Mouse (Mus musculus): ENCODE results near the gene B4galt3.
A peak's percentile ranks its signal among the peaks of the same experiment; 100 is the strongest.
"Not testable (repeated sequence)": the region's sequence is repeated elsewhere in the genome, so short reads cannot be mapped to it uniquely, and the experiment has no call there.

Gene B4galt3

GRCm38 (mm10) chr1:171240911-171241310 is 29.2 kb upstream of the B4galt3 start:
- DNase-seq (ENCODE audit: low spot score) = no peak

- DNase-seq (ENCODE audit: low spot score) = not testable (repeated sequence)
Observed at GRCm38 (mm10) chr1:171241952-171242351, 28.2 kb upstream of the B4galt3 start.

DNA sequence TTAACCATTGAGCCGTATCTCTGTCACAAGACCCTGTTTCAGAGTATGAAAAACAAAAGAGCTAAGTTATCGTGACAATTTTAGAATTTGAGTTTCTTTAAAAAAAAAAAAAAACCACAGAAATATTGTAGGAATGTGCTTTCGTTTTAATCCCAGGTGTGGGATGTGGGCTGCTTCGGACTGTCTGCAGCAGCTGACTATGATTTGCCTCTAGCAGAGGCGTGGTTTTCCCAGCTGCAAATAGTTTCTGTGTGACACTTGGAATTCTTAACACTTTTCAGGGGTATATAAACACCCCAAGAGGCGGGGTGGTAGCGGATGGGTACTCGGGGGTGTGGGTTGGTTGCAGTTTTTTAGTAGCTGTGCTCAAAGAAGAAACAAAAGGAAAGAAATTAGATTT is 24.8 kb upstream of the B4galt3 start:
- DNase-seq (ENCODE audit: low spot score) = no peak

GRCm38 (mm10) chr1:171246709-171247452 is 23.2 kb upstream of the B4galt3 start:
- DNase-seq (ENCODE audit: low spot score) = peak; percentile 100

GRCm38 (mm10) chr1:171247453-171247841 is 22.7 kb upstream of the B4galt3 start:
- DNase-seq (ENCODE audit: low spot score) = no peak

DNA sequence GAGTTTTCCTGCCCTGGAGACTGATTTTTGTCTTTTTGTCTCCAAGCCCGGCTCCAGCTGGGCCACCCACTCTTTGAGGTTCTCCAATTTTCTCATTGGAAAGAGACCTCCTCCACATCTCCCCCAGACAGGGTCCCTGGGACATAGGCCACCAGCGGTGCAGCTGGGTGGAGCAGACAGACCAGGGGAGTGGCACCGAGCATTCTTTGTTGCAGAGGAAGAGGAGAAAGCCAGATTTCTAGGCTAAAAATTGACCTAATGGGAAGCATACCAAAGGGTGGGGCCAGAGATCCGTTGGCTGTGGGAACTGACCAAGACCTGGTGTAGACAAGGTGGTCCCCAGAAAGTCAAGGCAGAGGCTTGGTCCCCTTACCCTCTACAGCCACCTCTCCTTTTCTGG is 22.2 kb upstream of the B4galt3 start:
- DNase-seq (ENCODE audit: low spot score) = no peak

GRCm38 (mm10) chr1:171248386-171249226 is 21.5 kb upstream of the B4galt3 start:
- no peak for DNase-seq (ENCODE audit: low spot score)

DNA sequence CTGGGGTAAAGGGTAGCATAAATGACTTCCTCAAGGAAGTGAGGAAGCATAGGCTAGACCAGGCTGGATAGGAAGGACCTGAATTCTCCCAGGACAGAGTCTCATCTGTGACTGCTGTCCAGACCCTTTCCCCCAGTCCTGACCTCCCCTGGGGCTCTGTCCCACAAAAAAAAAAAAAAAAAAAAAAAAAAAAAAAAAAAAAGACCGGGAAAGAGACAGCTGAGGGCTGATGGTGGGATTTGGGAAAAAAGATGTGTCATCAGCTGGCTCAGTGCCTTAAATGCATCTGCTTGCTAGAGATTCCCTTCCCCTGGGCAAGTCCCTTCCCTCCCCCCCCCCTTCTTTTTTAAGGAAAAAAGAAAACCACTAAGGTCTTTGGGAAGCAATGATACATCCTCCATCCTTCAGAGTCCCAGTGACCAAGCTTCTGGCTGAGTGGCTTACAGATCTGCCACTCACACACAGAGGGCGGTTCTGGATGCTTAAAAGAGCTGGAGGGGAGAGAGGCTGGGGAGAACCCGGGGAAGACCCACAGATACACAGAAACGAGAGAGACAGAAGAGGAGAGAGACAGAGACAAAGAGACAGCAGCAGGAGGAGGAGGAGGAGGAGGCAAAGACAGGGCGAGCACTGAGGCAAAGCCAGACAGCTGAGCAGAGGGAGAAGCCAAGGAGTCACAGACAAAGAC is 20.1 kb upstream of the B4galt3 start, which contains the start of gene Adamts4:
Adamts4 (plus strand) TSS at position 509 of the 688 bp plus-strand sequence.
- peak; percentile 67 for DNase-seq (ENCODE audit: low spot score)

DNA sequence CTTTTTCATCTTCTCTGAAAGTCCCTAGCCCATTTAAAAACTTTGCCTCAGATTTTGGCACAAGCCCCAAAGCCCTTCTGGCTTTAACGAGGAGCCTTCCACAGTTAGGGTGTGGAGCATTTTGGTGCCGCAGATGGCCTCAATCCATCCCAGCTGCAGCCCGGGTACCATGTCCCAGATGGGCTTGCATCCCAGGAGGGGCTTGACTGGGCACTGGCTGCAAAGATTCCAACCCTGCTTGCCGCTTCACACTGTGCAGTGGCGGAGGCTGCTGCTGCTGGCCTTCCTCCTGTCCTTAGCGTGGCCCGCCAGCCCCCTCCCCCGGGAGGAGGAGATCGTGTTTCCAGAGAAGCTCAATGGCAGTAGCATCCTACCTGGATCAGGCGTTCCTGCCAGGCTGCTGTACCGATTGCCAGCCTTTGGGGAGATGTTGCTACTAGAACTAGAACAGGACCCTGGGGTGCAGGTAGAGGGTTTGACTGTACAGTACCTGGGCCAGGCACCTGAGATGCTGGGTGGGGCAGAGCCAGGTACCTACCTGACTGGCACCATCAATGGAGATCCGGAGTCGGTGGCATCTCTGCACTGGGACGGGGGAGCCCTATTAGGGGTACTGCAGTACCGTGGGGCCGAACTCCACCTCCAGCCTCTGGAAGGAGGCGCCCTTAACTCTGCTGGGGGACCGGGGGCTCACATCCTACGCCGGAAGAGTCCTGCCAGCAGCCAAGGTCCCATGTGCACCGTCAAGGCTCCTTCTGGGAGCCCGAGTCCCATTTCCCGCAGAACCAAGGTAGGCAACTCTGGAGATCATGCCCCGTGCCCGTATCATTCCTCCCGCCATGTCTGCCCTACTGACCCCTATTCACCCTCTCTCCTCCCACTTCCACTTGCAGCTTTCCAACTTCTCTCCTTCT is 19.2 kb upstream of the B4galt3 start, which contains the start of gene Ndufs2:
Ndufs2 (minus strand) TSS at position 709 of the 914 bp plus-strand sequence.
- peak; percentile 38 for DNase-seq (ENCODE audit: low spot score)

DNA sequence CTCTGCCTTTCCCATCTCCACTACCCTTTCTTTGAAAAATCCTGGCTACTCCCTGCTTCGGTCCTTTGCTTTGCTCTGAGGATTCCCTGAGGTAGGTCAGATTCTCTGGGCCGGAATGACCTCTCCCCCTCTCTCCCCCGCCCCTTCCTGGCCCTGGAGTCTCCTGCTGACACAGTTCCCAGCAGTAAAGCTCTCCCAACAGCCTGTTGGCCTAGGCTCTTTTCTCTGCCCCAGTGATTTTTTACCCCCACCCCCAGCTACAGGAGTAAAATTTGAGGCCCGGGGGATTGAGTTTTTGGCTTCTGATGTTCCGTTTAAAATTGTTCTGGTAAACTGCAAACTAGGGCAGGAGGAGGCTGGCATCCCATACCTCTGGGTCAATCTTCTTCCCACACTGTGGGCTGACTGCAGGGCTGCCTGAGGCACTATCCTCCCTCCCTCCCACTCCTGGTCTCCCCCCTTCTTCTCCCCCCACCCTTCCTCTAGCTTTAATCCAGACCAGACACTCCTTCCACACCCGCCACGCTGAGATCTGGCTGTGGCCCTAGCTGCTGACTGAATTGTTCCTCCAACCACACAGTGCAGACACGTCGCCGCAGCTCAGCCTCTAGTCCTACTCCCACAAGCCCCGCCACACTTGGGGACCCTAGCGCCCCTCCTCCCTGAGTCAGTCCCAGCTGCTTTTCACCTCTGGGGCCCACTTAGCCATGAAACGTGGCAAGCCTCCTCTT is 18.4 kb upstream of the B4galt3 start:
- peak; percentile 64 for DNase-seq (ENCODE audit: low spot score)

- no peak for DNase-seq (ENCODE audit: low spot score)
Observed at GRCm38 (mm10) chr1:171252415-171252814, 17.7 kb upstream of the B4galt3 start.

- DNase-seq (ENCODE audit: low spot score) = no peak
Observed at GRCm38 (mm10) chr1:171256095-171256818, 13.9 kb upstream of the B4galt3 start.

DNA sequence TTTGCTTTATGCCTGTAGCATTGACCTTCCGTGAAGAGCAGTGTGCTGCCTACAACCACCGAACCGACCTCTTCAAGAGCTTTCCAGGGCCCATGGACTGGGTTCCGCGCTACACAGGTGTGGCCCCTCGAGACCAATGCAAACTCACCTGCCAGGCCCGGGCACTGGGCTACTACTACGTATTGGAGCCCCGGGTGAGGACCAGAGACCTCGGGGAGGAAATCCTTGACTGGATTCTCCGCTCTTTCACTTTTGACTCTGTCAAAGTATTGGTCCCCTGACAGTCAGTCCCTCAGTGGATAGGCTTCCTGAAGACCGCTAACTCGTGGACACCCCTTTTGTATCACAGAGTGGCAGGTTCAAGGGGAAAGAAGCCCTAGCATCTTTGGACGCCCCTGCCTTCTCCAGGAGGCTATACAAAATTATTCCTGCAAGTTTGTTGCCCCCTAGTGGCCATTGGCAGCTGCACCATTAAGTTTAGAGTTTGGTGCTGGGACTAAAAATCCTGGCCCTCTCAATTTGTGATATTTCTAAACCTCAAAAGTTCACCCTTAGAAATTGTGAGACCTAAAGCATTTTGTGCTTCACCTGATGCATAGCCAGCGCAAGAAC is 13.1 kb upstream of the B4galt3 start:
- DNase-seq (ENCODE audit: low spot score) = peak; percentile 91

DNA sequence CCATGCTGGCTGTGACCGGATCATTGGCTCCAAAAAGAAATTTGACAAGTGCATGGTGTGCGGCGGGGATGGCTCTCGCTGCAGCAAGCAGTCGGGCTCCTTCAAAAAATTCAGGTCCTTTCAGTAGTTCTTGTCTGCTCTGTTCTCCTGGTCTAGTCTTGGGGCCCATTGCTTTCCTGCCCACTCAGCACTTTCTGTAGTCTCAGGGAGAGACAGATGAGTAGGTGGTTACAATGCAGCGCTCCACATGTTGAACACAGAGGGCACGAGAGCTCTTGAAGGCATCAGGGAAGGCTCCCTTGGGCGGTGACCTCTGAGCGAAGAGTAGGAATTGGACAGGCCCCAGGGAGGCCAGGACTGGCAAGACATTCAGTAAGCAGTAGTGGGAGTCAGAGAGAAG is 12.3 kb upstream of the B4galt3 start:
- DNase-seq (ENCODE audit: low spot score) = no peak

GRCm38 (mm10) chr1:171258921-171259320 is 11.2 kb upstream of the B4galt3 start:
- DNase-seq (ENCODE audit: low spot score) = no peak

- DNase-seq (ENCODE audit: low spot score) = no peak
Observed at GRCm38 (mm10) chr1:171260316-171260715, 9.8 kb upstream of the B4galt3 start.

GRCm38 (mm10) chr1:171262594-171263130 is 7.5 kb upstream of the B4galt3 start:
- peak; percentile 29 for DNase-seq (ENCODE audit: low spot score)

DNA sequence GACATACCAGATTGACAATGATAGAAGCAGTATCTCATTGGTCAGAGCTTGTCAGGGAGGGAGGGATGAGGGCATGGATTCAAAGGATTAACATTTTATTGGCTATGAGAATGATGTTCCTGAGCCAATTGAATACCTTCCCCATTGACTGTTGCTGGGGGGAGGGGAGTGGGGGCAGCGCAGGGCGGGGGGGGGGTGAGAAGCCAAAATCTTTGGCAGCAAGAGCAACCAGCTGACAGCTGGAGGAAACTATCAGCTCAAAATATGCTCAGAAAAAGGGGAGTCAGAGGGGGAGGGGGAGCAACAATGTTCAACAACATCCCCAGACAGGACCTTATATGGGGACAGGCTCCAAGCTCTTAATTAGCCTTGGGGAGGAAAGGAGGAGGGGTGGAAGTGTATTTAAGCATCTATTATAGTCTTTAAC is 6.9 kb upstream of the B4galt3 start:
- DNase-seq (ENCODE audit: low spot score) = peak; percentile 64

Measured in retina, embryonic 14.5 days (tissue).